ENCODE assay signal across 26 mouse cellular contexts in genomic region chr10:111858403-111858802, GRCm38 (mm10).
DNase-seq lines count a peak whose midpoint lies in the region; ATAC-seq lines count a peak whose summit lies in the region.
"Had no signal": no experiment of that assay in that cellular context is flagged by ENCODE, and none has a peak within 500 bp of the region (broad histone marks: within the 10 kb centered on the region; RNA-seq: fewer than 3 reads in every experiment).

No protein-coding gene starts in this region.

- ATAC-seq in intestine, embryonic 16.5 days = peak; percentile 88
- ATAC-seq in stomach, embryonic 15.5 days (ENCODE audit: insufficient read depth, low FRiP score, low read depth) = peak; percentile 73; the same call in 1 of the 2 replicates
- no peak for ATAC-seq in hindbrain, embryonic 13.5 days (ENCODE audit: low FRiP score)
- ATAC-seq: forebrain, embryonic 14.5 days; forebrain, postnatal 0 days; Patski had no signal

- H3K27me3 ChIP-seq in intestine, embryonic 16.5 days (replicated peaks; ENCODE audit: control insufficient read depth, insufficient read depth, low read length) = no peaks in the 10 kb centered on the region
- H3K27me3 ChIP-seq in stomach, embryonic 15.5 days (replicated peaks) = no peaks in the 10 kb centered on the region
- no peaks in the 10 kb centered on the region for H3K27me3 ChIP-seq in hindbrain, embryonic 13.5 days
- H3K27me3 ChIP-seq: CH12.LX; heart, embryonic 12.5 days; heart, embryonic 15.5 days; hindbrain, embryonic 15.5 days; Patski had no signal

- no peak overlapping the region for H3K27ac ChIP-seq in intestine, embryonic 16.5 days (ENCODE audit: low read length)
- peak overlapping the region; percentile 4; the same call in 1 of the 2 replicates for H3K27ac ChIP-seq in stomach, embryonic 15.5 days
- no peak overlapping the region for H3K27ac ChIP-seq in hindbrain, embryonic 13.5 days
- H3K27ac ChIP-seq: forebrain, embryonic 10.5 days; gastrocnemius, adult 2 months; heart, embryonic 15.5 days; hindbrain, embryonic 15.5 days had no signal

- DNase-seq in urinary bladder, postnatal 14 days (ENCODE audit: low spot score) = peak; percentile 50
- no peak for DNase-seq in urinary bladder, postnatal 4 days (ENCODE audit: low spot score in 2 of 2)
- DNase-seq in gastrocnemius, adult 8-10 months (ENCODE audit: low spot score in 2 of 2) = no peak
- no peak for DNase-seq in lung, postnatal 14 days
- DNase-seq: adrenal gland, postnatal 10 days; adrenal gland, postnatal 36 days; cerebellum, adult 18-20 months; cerebellum, adult 9-10 months; cerebellum, postnatal 14 days; forebrain, postnatal 0 days; gastrocnemius, adult 2 months; gastrocnemius, postnatal 25 days; heart, adult 18-20 months; heart, postnatal 10 days; heart, postnatal 4 days had no signal

- H3K36me3 ChIP-seq in intestine, embryonic 16.5 days (ENCODE audit: control insufficient read depth, insufficient read depth, low read length) = no peaks in the 10 kb centered on the region
- no peaks in the 10 kb centered on the region for H3K36me3 ChIP-seq in stomach, embryonic 15.5 days
- no peaks in the 10 kb centered on the region for H3K36me3 ChIP-seq in hindbrain, embryonic 13.5 days
- H3K36me3 ChIP-seq: forebrain, embryonic 10.5 days; G1E; heart, embryonic 12.5 days; heart, embryonic 15.5 days; hindbrain, embryonic 15.5 days had no signal

- H3K9me3 ChIP-seq in intestine, embryonic 16.5 days (ENCODE audit: control insufficient read depth, low read length) = no peaks in the 10 kb centered on the region
- no peaks in the 10 kb centered on the region for H3K9me3 ChIP-seq in stomach, embryonic 15.5 days
- H3K9me3 ChIP-seq in hindbrain, embryonic 13.5 days = no peaks in the 10 kb centered on the region
- H3K9me3 ChIP-seq: forebrain, embryonic 10.5 days; G1E; heart, embryonic 12.5 days; heart, embryonic 15.5 days; hindbrain, embryonic 15.5 days had no signal

- 57% methylated on average over 6 of the region's 6 CpGs for WGBS in intestine, embryonic 16.5 days
- WGBS in stomach, embryonic 15.5 days = 58% methylated on average over 6 of the region's 6 CpGs
- 92% methylated on average over 6 of the region's 6 CpGs for WGBS in hindbrain, embryonic 13.5 days

- no peak overlapping the region for H3K4me2 ChIP-seq in intestine, embryonic 16.5 days (ENCODE audit: low read depth, low read length)
- H3K4me2 ChIP-seq in stomach, embryonic 15.5 days = no peak overlapping the region
- no peak overlapping the region for H3K4me2 ChIP-seq in hindbrain, embryonic 13.5 days
- H3K4me2 ChIP-seq: heart, embryonic 12.5 days; heart, embryonic 15.5 days; hindbrain, embryonic 15.5 days had no signal

- no peak overlapping the region for H3K4me3 ChIP-seq in intestine, embryonic 16.5 days (ENCODE audit: low read length)
- H3K4me3 ChIP-seq in stomach, embryonic 15.5 days (replicated peaks) = no peak overlapping the region
- no peak overlapping the region for H3K4me3 ChIP-seq in hindbrain, embryonic 13.5 days
- H3K4me3 ChIP-seq: forebrain, embryonic 10.5 days; gastrocnemius, adult 2 months; heart, embryonic 12.5 days; heart, embryonic 15.5 days; hindbrain, embryonic 15.5 days had no signal

- peaks cover 7% of the 10 kb centered on the region; the same call in 1 of the 2 replicates for H3K4me1 ChIP-seq in intestine, embryonic 16.5 days (ENCODE audit: control insufficient read depth, insufficient read depth, low read length)
- H3K4me1 ChIP-seq in stomach, embryonic 15.5 days = no peaks in the 10 kb centered on the region
- H3K4me1 ChIP-seq in hindbrain, embryonic 13.5 days (replicated peaks) = no peaks in the 10 kb centered on the region
- H3K4me1 ChIP-seq: heart, embryonic 12.5 days; heart, embryonic 15.5 days; hindbrain, embryonic 15.5 days had no signal

- H3K9ac ChIP-seq in intestine, embryonic 16.5 days (ENCODE audit: low read depth, low read length) = no peak overlapping the region
- H3K9ac ChIP-seq in stomach, embryonic 15.5 days = no peak overlapping the region
- H3K9ac ChIP-seq in hindbrain, embryonic 13.5 days = no peak overlapping the region
- H3K9ac ChIP-seq: forebrain, postnatal 0 days; heart, embryonic 12.5 days; heart, embryonic 15.5 days; hindbrain, embryonic 15.5 days had no signal
